Mouse (Mus musculus): ENCODE measurements around the gene Fgfr2.

- TF ChIP-seq ZNF384 (IDR thresholded peaks at IDR 0.05; ENCODE audit: low read depth, low read length) = no peak
- no peak for TF ChIP-seq MAFK (IDR thresholded peaks at IDR 0.05; ENCODE audit: insufficient read depth, low read depth, low read length)
- TF ChIP-seq ZC3H11A (IDR thresholded peaks at IDR 0.05; ENCODE audit: borderline replicate concordance, low read depth, low read length) = no peak
- no peak for TF ChIP-seq HCFC1 (IDR thresholded peaks at IDR 0.05; ENCODE audit: borderline replicate concordance, insufficient read depth, low read length)
- no peak for TF ChIP-seq CHD2 (IDR thresholded peaks at IDR 0.05; ENCODE audit: low read depth, low read length)
Measured at GRCm38 (mm10) chr7:130520812-130521422, 2602.2 kb downstream of the Fgfr2 start.
